Mouse (Mus musculus) neural tube, embryonic 14.5 days (tissue): Measurements from ENCODE around the gene D430042O09Rik. TPM values are rescaled to one million over a fixed set of nuclear protein-coding genes. Genes with fewer than 3 reads are reported as not detected.

Experiments used
- ATAC-seq: fragments of 200-750 bp; cut with Nextera tagmentation; 2 replicates; pipeline ENCODE4 v1.8.0; 2017; ENCODE audit warnings: low read depth, mild to moderate bottlenecking, moderate TSS enrichment, moderate library complexity
- H3K27ac ChIP-seq: fragments of 300-500 bp; sonication (generic); 2 replicates; pipeline ENCODE4 v1.5.1; 2014; ENCODE audit warnings: low read depth, mild to moderate bottlenecking, control low read depth, low read length, moderate library complexity, mixed read lengths
- H3K27me3 ChIP-seq: fragments of 300-500 bp; sonication (generic); 2 replicates; pipeline ENCODE4 v1.6.1; 2014; ENCODE audit warnings: low read length; ENCODE audit not compliant: control insufficient read depth, insufficient read depth
- H3K36me3 ChIP-seq: fragments of 300-500 bp; sonication (generic); 2 replicates; pipeline ENCODE4 v1.6.1; 2014; ENCODE audit warnings: low read length, mixed read lengths; ENCODE audit not compliant: control insufficient read depth, insufficient read depth
- H3K4me1 ChIP-seq: fragments of 300-500 bp; sonication (generic); 2 replicates; pipeline ENCODE4 v1.6.1; 2014; ENCODE audit warnings: low read length; ENCODE audit not compliant: control insufficient read depth, insufficient read depth
- H3K4me2 ChIP-seq: fragments of 300-500 bp; sonication (generic); 2 replicates; pipeline ENCODE4 v1.6.1; 2014; ENCODE audit warnings: mild to moderate bottlenecking, low read depth, low read length, control low read depth
- H3K4me3 ChIP-seq: fragments of 300-500 bp; sonication (generic); 2 replicates; pipeline ENCODE4 v1.5.1; 2014; ENCODE audit warnings: low read depth, low read length, control low read depth, mixed read lengths
- H3K9ac ChIP-seq: fragments of 300-500 bp; sonication (generic); replicated peaks from 2 replicates; pipeline ENCODE4 v1.6.1; 2014; ENCODE audit warnings: low read depth, mild to moderate bottlenecking, control low read depth, low read length, mixed read lengths
- H3K9me3 ChIP-seq: fragments of 300-500 bp; sonication (generic); 2 replicates; pipeline ENCODE4 v1.6.1; 2016; ENCODE audit warnings: low read length; ENCODE audit not compliant: control insufficient read depth
- WGBS: fragments of 180-500 bp; shearing (Covaris S2); extraction: QIAGEN DNeasy Blood & Tissue Kit; methylation state at CpG from one replicate; pipeline ENCODE4 v1.1.7; 2014; 5-methylcytosine and 5-hydroxymethylcytosine counted together
- polyA plus RNA-seq: library from polyadenylated mRNA; unstranded; fragments of >200 nt; fragmentation: Nextera tagmentation; extraction: Ambion mirVana; gene quantifications from 2 replicates; pipeline ENCODE4 v1.2.1, GENCODE M21; 2014

D430042O09Rik gene
- polyA plus RNA-seq, 1 experiment from 2014 or later: 6.8 TPM

DNA sequence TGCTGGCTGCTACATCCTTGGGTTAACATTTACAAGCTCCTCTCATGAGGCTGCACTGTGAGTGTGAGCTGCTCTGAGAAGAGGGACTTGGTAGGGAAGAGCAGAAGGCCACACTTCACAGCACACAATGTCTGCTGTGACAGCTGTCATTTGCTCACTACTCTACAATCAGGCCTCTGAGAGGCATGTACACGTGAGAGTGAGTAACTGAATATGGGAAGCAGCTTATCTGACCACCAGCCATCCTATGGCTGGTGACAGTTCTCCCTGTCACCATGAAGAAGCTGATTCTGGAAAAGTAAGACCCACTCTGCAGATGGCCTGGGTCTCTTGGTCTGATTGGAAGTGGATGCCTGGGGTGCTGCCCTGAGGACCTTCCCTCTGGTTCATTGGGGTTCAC lies 125.1 kb downstream of the D430042O09Rik start:
- H3K27me3 ChIP-seq: no peaks in the 10 kb centered on the region
- ATAC-seq: no peak
- peaks cover 5% of the 10 kb centered on the region; the same call in 1 of the 2 replicates for H3K4me1 ChIP-seq
- H3K4me3 ChIP-seq: no peak overlapping the region
- WGBS: 46% methylated on average over 1 of the region's 1 CpGs
- H3K4me2 ChIP-seq: no peak overlapping the region
- no peaks in the 10 kb centered on the region for H3K36me3 ChIP-seq
- no peak overlapping the region for H3K27ac ChIP-seq
- no peak overlapping the region for H3K9ac ChIP-seq
- no peaks in the 10 kb centered on the region for H3K9me3 ChIP-seq

DNA sequence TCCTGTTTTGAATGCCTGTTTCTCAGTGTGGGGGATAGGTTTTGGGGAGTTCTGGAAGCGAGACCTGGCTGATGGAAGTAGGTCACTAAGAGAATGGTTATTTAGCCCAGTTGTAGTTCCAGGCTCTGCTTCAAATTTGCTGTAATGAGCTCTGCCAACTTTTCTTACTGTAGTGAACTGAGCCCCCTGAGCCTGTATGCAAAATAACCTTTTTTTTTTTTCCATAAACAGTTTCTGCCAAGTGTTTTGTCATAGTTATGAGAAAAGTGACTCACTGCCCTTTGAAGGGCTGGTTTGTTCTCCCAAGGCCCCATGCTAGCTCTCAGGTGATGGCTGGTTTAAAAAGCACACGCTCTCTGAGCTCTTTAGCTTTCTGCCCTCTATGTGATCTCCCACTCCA lies 125.8 kb downstream of the D430042O09Rik start:
- Histone ChIP-seq H3K36me3 (no peaks in the 10 kb centered on the region), H3K27ac (no peak overlapping the region), H3K27me3 (no peaks in the 10 kb centered on the region), H3K4me3 (no peak overlapping the region), H3K4me2 (no peak overlapping the region), H3K9ac (no peak overlapping the region), H3K4me1 (peaks cover 11% of the 10 kb centered on the region), H3K9me3 (no peaks in the 10 kb centered on the region)
- no peak for ATAC-seq
- WGBS: 91% methylated on average over 2 of the region's 2 CpGs

DNA sequence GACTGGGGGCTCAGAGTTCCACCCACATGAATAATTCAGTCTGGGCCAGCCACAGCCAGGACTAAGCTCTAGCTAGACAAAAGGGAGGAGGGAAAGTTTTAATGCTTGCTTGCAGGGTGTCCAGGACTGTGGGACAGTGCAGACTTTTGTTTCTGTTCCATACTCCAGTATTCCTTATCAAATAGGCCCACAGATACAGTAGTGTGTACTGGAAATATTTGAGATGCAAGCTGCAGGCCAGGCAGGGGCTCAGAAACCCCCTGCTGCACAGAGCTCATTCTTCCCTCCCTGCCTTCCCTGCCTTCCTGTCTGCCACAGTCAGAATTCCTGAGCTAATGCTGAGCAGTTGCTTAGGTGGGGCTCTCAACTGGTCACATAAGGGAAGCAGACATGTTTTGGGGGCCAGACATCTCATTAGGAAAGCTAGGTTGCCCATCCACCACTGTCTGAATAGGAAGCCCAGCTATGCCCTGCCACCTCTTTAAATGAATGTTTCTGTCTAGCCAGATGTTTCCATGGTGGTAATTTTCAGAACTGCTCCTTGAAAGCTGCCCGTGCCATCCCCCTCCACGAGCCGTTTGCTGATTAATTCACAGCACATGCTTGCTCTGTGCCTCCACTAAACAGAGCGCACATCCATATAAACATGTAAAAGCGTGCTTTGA lies 130.5 kb downstream of the D430042O09Rik start:
- no peaks in the 10 kb centered on the region for H3K27me3 ChIP-seq
- no peak overlapping the region for H3K4me2 ChIP-seq
- peak overlapping the region; percentile 52 for H3K27ac ChIP-seq
- H3K9me3 ChIP-seq: no peaks in the 10 kb centered on the region
- no peak overlapping the region for H3K9ac ChIP-seq
- no peak overlapping the region for H3K4me3 ChIP-seq
- peak; percentile 38; the same call in 1 of the 2 replicates for ATAC-seq
- peaks cover 12% of the 10 kb centered on the region for H3K4me1 ChIP-seq
- H3K36me3 ChIP-seq: no peaks in the 10 kb centered on the region
- 22% methylated on average over 5 of the region's 5 CpGs for WGBS

DNA sequence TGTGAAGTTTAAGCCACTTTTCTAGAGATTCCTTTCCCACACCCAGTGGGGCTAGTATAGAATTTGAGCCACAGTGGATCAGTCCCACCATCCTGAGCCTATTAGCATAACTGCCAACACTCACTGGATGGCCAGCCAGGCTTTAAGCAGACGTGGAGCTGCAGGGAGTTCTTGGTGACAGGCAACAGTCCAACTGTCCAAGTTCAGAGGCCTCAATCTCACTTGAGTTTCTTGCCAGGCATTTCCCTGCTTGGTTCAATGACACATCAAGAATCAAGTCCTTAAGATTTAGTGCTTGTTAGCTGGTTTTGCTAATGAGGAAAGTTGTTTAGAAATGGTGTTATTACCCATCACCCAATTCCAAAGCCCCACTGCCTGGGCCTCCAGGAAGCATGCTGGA lies 137.9 kb downstream of the D430042O09Rik start:
- H3K27me3 ChIP-seq: no peaks in the 10 kb centered on the region
- H3K4me2 ChIP-seq: no peak overlapping the region
- H3K27ac ChIP-seq: no peak overlapping the region
- ATAC-seq: no peak
- 59% methylated on average over 1 of the region's 1 CpGs for WGBS
- no peaks in the 10 kb centered on the region for H3K36me3 ChIP-seq
- no peaks in the 10 kb centered on the region for H3K4me1 ChIP-seq
- H3K4me3 ChIP-seq: no peak overlapping the region
- H3K9ac ChIP-seq: no peak overlapping the region
- no peaks in the 10 kb centered on the region for H3K9me3 ChIP-seq

DNA sequence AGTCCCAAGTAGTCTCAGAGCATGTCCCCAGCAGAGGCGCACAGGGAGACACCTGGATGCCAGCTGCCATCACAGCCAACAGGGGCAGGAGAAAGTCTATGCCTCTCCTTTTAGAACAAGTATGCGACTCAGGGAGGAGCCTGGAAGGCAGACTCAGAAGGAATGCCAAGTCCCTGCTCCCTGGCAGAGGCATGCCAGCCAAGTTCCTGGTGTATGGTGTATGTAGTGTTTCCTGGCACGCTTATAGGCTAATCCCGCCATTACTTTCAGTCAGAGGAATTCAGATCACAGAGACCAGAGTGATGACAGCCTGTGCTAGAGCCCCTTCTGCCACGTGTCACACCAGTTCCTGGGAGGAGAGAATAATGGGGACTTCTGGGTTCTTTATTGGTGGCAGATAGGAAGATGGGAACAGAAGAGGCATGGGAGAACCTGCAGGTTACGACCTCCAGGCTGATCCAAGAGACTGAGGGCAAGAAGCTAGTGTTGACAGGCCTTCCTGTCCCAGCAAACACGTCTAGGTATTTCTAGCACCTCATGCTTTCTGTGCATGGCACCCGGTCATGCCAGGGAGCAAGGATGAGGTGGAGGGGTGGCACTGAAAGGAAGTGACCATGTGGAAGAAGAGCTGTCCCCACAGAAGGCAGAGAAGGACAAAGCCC lies 139.3 kb downstream of the D430042O09Rik start:
- Histone ChIP-seq H3K4me3 (no peak overlapping the region), H3K4me1 (no peaks in the 10 kb centered on the region), H3K27me3 (no peaks in the 10 kb centered on the region), H3K36me3 (no peaks in the 10 kb centered on the region), H3K9ac (no peak overlapping the region), H3K27ac (no peak overlapping the region), H3K9me3 (no peaks in the 10 kb centered on the region), H3K4me2 (no peak overlapping the region)
- 81% methylated on average over 8 of the region's 8 CpGs for WGBS
- ATAC-seq: no peak

DNA sequence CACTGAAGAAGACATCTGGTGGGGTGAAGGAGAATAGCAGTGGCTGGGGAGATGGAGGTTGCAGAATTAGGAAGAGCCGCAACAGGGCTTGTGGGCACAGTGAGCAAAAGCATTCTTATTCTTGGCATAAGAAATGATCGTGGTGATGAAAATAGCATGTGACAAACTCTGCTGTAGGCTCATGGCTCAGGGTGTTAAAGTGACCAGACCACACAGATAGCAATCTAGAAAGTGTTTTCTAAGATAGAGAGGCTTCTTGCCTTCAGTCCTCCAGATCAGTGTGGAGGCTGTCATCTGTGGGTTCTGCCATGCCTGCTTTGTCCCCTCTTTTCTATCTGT lies 139.8 kb downstream of the D430042O09Rik start:
- no peak overlapping the region for H3K4me2 ChIP-seq
- H3K9me3 ChIP-seq: no peaks in the 10 kb centered on the region
- no peaks in the 10 kb centered on the region for H3K4me1 ChIP-seq
- no peak overlapping the region for H3K9ac ChIP-seq
- 100% methylated on average over 2 of the region's 2 CpGs for WGBS
- ATAC-seq: no peak
- no peak overlapping the region for H3K27ac ChIP-seq
- no peak overlapping the region for H3K4me3 ChIP-seq
- no peaks in the 10 kb centered on the region for H3K27me3 ChIP-seq
- no peaks in the 10 kb centered on the region for H3K36me3 ChIP-seq

DNA sequence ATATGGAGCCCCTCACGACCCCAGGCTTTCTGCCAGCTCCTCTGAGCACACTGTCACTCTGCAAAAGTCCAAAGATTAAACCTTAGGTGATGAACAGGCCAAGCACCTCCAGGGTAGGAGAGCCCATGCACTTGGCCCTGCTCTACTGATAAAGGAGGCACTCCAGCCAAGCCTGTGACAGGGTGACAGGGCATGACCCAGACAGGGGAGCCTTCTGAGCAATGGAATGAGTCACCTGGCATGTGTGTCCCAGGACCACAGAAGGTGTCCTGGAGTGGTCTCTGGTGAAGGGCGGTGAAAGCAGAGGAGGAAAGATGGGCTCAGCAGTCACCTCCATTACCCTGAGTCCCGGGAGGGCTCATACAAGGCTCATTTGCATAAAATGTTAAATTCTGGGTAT lies 151.9 kb downstream of the D430042O09Rik start:
- no peak for ATAC-seq
- Histone ChIP-seq H3K9me3 (no peaks in the 10 kb centered on the region), H3K9ac (no peak overlapping the region), H3K27me3 (no peaks in the 10 kb centered on the region), H3K27ac (no peak overlapping the region), H3K4me1 (peaks cover 9% of the 10 kb centered on the region), H3K4me3 (no peak overlapping the region), H3K36me3 (no peaks in the 10 kb centered on the region), H3K4me2 (no peak overlapping the region)
- 74% methylated on average over 3 of the region's 3 CpGs for WGBS

DNA sequence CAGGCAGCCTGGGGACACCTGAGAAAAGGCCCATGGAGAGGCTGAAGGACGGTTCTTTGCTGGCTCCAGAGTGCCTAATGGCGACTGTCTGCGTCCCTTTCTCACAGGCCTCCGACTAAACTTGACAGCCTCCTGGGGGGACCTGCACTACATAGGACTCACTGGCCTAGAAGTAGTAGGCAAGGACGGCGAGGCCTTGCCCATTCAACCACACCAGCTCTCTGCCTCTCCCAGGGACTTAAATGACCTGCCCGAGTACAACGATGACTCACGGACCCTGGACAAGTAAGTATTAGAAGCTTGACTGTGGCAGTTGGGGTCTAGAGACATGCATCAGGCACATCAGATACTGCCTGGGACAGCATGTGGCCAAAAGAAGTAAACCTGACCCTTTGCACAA lies 152.7 kb downstream of the D430042O09Rik start:
- 93% methylated on average over 9 of the region's 9 CpGs for WGBS

DNA sequence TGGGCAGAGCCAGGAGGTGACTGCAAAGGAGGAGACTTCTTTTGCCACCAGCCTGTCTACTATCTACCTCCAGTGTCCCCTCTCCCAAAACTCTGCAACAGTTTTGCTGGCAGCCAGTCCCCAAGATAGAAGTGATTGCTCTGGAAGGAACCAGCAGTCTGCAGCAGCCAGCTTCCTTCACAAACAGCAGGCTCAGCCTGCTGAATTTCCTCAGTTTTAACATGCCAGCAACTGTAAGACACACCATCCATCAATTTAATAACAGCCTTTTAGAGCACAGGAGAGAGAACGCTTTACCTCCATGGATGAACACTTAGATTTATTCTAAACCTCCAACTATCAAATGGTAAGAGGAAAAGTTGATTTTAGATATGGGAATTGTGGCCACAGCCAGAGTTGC lies 156.3 kb downstream of the D430042O09Rik start:
- WGBS: 31% methylated on average over 1 of the region's 1 CpGs
- Histone ChIP-seq H3K9me3 (no peaks in the 10 kb centered on the region), H3K27ac (peak overlapping the region; percentile 45; the same call in 1 of the 2 replicates), H3K9ac (no peak overlapping the region), H3K4me3 (no peak overlapping the region), H3K36me3 (no peaks in the 10 kb centered on the region), H3K27me3 (no peaks in the 10 kb centered on the region), H3K4me2 (no peak overlapping the region), H3K4me1 (peaks cover 24% of the 10 kb centered on the region)
- ATAC-seq: no peak

More for the DNA sequence above, 152.7 kb downstream of the D430042O09Rik start:
- Histone ChIP-seq H3K9ac (no peak overlapping the region), H3K36me3 (no peaks in the 10 kb centered on the region), H3K9me3 (no peaks in the 10 kb centered on the region), H3K27me3 (no peaks in the 10 kb centered on the region), H3K4me1 (peaks cover 18% of the 10 kb centered on the region), H3K4me2 (no peak overlapping the region), H3K4me3 (no peak overlapping the region), H3K27ac (no peak overlapping the region)
- ATAC-seq: no peak
